Mouse (Mus musculus) megakaryocyte, embryonic 14.5 days (primary cell): ENCODE results near the gene Rd3.

ENCODE experiments used
- FLI1 ChIP-seq: IDR thresholded peaks from 2 replicates; pipeline ENCODE4 v1.6.1; 2012; ENCODE audit warnings: low read length, inconsistent platforms, mixed read lengths
- GATA1 ChIP-seq: IDR thresholded peaks from 3 replicates; pipeline ENCODE4 v1.6.1; 2012; ENCODE audit warnings: mixed read lengths, low read length, inconsistent platforms, borderline replicate concordance

DNA sequence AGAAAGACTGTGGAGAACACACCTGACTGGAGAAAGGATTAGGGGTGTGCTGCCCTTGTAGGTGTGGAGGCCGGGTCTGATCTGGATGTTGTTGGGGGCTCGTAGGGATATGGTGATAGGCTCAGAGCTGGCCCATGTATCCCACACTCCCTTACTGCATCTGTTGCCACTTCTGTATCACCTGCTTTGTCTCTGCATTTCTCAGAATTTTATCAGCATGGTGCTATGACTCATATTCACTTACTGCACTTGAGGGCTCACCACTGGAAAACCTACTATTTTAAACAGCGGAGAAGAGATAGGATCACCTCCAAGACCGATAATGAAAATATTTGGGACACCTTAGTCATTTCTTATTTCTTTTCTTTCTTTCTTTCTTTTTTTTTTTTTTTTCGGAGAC, 11.9 kb downstream of the Rd3 start:
- TF ChIP-seq FLI1 (no peak), GATA1 (no peak)
